ENCODE assay signal across 10 mouse cellular contexts in the genomic region with DNA sequence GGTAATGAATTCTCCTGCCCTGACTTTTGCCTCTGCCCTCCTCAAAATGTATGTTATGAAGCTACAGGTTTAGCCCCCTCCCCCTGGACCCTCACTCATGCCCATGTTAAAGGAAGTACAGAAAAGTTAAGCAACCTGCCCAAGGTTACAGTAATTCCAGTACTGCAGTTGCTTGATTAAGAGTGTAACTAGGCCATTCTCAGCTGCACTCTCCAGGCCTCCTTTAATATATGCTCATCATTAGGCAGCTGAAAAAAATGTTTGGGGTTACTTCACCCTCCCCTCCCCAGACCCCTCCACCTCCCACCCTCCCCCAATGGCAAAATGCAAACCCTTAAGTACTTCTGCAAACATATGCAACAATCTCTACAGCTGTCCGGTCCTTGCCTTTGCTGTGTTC.
DNase-seq lines count a peak whose midpoint lies in the region; ATAC-seq and TF ChIP-seq lines count a peak whose summit lies in the region.
"Had no signal": no experiment of that assay in that cellular context is flagged by ENCODE, and none has a peak within 500 bp of the region (broad histone marks: within the 10 kb centered on the region; RNA-seq: fewer than 3 reads in every experiment).

No protein-coding gene starts in this region.

- no peaks in the 10 kb centered on the region for H3K36me3 ChIP-seq in forebrain, embryonic 13.5 days (ENCODE audit: poor library complexity, severe bottlenecking)
- no peaks in the 10 kb centered on the region for H3K36me3 ChIP-seq in forebrain, embryonic 14.5 days (ENCODE audit: control insufficient read depth, insufficient read depth, low read length)
- H3K36me3 ChIP-seq in limb, embryonic 11.5 days (ENCODE audit: control insufficient read depth, insufficient read depth, low read length) = no peaks in the 10 kb centered on the region

- H3K27me3 ChIP-seq in forebrain, embryonic 13.5 days = no peaks in the 10 kb centered on the region
- no peaks in the 10 kb centered on the region for H3K27me3 ChIP-seq in forebrain, embryonic 14.5 days (replicated peaks; ENCODE audit: control insufficient read depth, insufficient read depth, low read length)
- H3K27me3 ChIP-seq in limb, embryonic 11.5 days (ENCODE audit: control insufficient read depth, insufficient read depth, low read length) = no peaks in the 10 kb centered on the region

- no peak overlapping the region for H3K27ac ChIP-seq in forebrain, embryonic 13.5 days
- H3K27ac ChIP-seq in forebrain, embryonic 14.5 days (ENCODE audit: low read depth, low read length) = no peak overlapping the region
- peak overlapping the region; percentile 81; the same call in 1 of the 2 replicates for H3K27ac ChIP-seq in layer of hippocampus, adult 2 months
- 0 out of 2 replicates have a peak overlapping the region, but pooled peaks have one; percentile 30 for H3K27ac ChIP-seq in limb, embryonic 11.5 days (replicated peaks; ENCODE audit: low read depth, low read length)

- H3K4me2 ChIP-seq in forebrain, embryonic 13.5 days = no peak overlapping the region
- no peak overlapping the region for H3K4me2 ChIP-seq in forebrain, embryonic 14.5 days (ENCODE audit: low read length)
- H3K4me2 ChIP-seq in limb, embryonic 11.5 days (ENCODE audit: low read depth, severe bottlenecking) = no peak overlapping the region

- no peak overlapping the region for H3K4me3 ChIP-seq in forebrain, embryonic 13.5 days
- no peak overlapping the region for H3K4me3 ChIP-seq in forebrain, embryonic 14.5 days (ENCODE audit: low read depth, low read length)
- no peak overlapping the region for H3K4me3 ChIP-seq in layer of hippocampus, adult 2 months
- H3K4me3 ChIP-seq in limb, embryonic 11.5 days (ENCODE audit: low read depth, low read length) = no peak overlapping the region

- peak; percentile 27; the same call in 1 of the 2 replicates for ATAC-seq in forebrain, embryonic 13.5 days
- no peak for ATAC-seq in forebrain, embryonic 14.5 days
- peak; percentile 49 for ATAC-seq in limb, embryonic 11.5 days (ENCODE audit: insufficient number of reproducible peaks, low FRiP score, low TSS enrichment, low read depth)
- ATAC-seq in inflammation-experienced regulatory T-cells, adult 6 months = no peak

- H3K9ac ChIP-seq in forebrain, embryonic 13.5 days = no peak overlapping the region
- H3K9ac ChIP-seq in forebrain, embryonic 14.5 days (ENCODE audit: low read length) = no peak overlapping the region
- H3K9ac ChIP-seq in limb, embryonic 11.5 days (ENCODE audit: low read length) = no peak overlapping the region

- no peak for DNase-seq in forebrain, embryonic 14.5 days (ENCODE audit: low spot score)
- no peak for DNase-seq in layer of hippocampus, adult 2 months (ENCODE audit: low spot score in 2 of 2)
- DNase-seq in layer of hippocampus, adult 8-10 months (ENCODE audit: low spot score in 2 of 2) = no peak
- peak; percentile 9 for DNase-seq in brain, embryonic 14.5 days (ENCODE audit: low read depth)
- no peak for DNase-seq in limb, embryonic 11.5 days (ENCODE audit: low spot score)
- no peak for DNase-seq in thymus, postnatal 25 days
- DNase-seq: B cell, adult 2 months; cerebellum, adult 11 months had no signal

- TF ChIP-seq POLR2A in brain, embryonic 14.5 days (IDR thresholded peaks at IDR 0.05; ENCODE audit: borderline replicate concordance, extremely low read depth, insufficient read depth, insufficient read length, poor library complexity, severe bottlenecking) = no peak

- H3K9me3 ChIP-seq in forebrain, embryonic 13.5 days (replicated peaks) = no peaks in the 10 kb centered on the region
- no peaks in the 10 kb centered on the region for H3K9me3 ChIP-seq in forebrain, embryonic 14.5 days (replicated peaks; ENCODE audit: control insufficient read depth, low read length)
- no peaks in the 10 kb centered on the region for H3K9me3 ChIP-seq in limb, embryonic 11.5 days (ENCODE audit: control insufficient read depth, low read length)

- no CpG with 5 or more reads among the region's 1 CpGs for whole genome bisulfite sequencing in forebrain, embryonic 13.5 days
- no CpG with 5 or more reads among the region's 1 CpGs for WGBS in forebrain, embryonic 14.5 days
- no CpG with 5 or more reads among the region's 1 CpGs for WGBS in limb, embryonic 11.5 days

- H3K4me1 ChIP-seq in forebrain, embryonic 13.5 days = peaks cover 18% of the 10 kb centered on the region
- peaks cover 6% of the 10 kb centered on the region; the same call in 1 of the 2 replicates for H3K4me1 ChIP-seq in forebrain, embryonic 14.5 days (ENCODE audit: control insufficient read depth, insufficient read depth, low read length)
- H3K4me1 ChIP-seq in limb, embryonic 11.5 days (ENCODE audit: control insufficient read depth, insufficient read depth, low read length) = peaks cover 8% of the 10 kb centered on the region

- TF ChIP-seq CTCF in layer of hippocampus, adult 2 months (conservative IDR thresholded peaks at IDR 0.05) = no peak
- no peak for TF ChIP-seq CTCF in brain, embryonic 14.5 days (IDR thresholded peaks at IDR 0.05; ENCODE audit: borderline replicate concordance, extremely low read depth, insufficient read depth, insufficient read length)

Comparison
In these comparisons a context has a peak if more than half of its experiments do, and no peak if none do; other contexts are left out.
1. ATAC-seq: peak in forebrain, embryonic 13.5 days (single experiment) and limb, embryonic 11.5 days (single experiment); none in forebrain, embryonic 14.5 days (single experiment) and inflammation-experienced regulatory T-cells, adult 6 months (single experiment).
2. H3K27ac ChIP-seq: peak in layer of hippocampus, adult 2 months (single experiment) and limb, embryonic 11.5 days (single experiment); none in forebrain, embryonic 13.5 days (single experiment) and forebrain, embryonic 14.5 days (single experiment).